Mouse (Mus musculus) brain, adult 2 months (tissue): Measurements from ENCODE around the gene Olfr593.
"Not testable (repeated sequence)": the region's sequence is repeated elsewhere in the genome, so short reads cannot be mapped to it uniquely, and the experiment has no call there.

Source experiments
- DNase-seq: peaks from one replicate; pipeline ENCODE4 v3.0.0; 2011; ENCODE audit warnings: low read depth, low spot score

Gene Olfr593

DNA sequence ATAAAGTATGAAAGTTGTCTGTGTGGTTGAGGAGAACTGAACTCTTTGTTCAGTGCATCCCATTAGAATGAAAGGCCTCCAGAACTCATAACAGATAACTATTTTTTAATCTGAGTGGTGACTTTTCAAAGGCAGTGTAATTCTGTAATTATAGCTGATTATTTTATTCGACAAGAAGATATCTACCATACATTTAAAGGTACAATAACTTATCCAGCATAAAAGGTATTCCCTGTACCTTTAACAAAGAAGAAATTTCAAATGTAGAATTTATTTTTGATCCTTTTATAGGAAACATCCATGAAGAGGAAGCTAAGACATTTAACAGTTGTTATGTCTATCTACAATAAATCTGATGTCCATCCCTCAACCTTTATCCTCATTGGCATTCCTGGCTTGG, at the start of gene Olfr593:
Gene Olfr593, plus strand, starts transcription at position 301 of the 400 bp plus-strand sequence.
- no peak for DNase-seq

DNA sequence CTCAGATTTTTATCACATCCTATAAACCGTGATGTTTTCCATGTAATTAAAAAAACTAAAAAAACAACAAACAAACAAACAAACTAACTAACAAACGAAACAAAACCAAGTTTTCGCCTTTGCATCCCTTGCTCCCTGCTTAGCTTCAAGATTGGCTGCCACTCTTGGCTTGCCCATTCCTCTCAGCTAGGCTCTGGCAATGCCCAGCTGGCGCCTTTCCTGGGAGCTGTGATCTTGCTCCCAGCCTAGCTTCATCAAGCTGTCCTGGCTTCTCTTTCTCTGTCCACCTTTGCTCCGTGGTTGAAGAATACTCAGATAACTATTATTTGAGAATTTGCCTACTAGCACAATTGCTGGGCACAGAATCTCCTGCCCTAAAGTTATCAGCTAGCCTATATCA, 42.0 kb upstream of the Olfr593 start:
- DNase-seq = no peak

DNA sequence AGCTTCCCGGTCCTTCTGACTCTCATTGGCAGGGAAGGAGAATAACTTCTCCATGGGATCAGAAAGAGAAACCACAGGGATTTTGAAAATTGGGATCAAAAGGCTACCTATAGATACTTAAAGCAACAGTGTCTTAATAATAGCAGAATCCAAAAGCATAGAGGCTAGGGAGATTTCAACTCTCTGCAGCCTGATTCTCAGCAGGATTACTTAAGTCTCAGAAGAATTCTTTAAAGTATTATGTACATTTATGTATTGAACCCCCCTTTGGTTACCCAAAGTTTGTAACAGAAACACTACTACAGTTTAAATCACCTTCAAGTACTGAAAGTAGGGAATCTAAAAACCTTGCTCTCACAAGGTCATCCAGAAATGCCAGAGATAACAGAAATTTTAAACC, 33.4 kb upstream of the Olfr593 start, which contains the start of gene Olfr591:
Gene Olfr591, minus strand, starts transcription at position 101 of the 400 bp plus-strand sequence.
- DNase-seq = no peak

DNA sequence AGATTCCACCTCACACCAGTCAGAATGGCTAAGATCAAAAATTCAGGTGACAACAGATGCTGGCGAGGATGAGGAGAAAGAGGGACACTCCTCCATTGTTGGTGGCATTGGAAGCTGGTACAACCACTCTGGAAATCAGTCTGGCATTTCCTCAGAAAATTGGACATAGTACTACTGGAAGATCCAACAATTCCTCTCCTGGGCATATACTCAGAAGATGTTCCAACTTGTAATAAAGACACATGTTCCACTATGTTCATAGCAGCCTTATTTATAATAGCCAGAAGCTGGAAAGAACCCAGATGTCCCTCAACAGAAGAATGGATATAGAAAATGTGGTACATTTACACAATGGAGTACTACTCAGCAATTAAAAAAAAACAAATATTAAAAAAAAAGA, 27.2 kb upstream of the Olfr593 start, which contains the start of gene Olfr592:
Gene Olfr592, plus strand, starts transcription at position 301 of the 400 bp plus-strand sequence.
- not testable (repeated sequence) for DNase-seq

DNA sequence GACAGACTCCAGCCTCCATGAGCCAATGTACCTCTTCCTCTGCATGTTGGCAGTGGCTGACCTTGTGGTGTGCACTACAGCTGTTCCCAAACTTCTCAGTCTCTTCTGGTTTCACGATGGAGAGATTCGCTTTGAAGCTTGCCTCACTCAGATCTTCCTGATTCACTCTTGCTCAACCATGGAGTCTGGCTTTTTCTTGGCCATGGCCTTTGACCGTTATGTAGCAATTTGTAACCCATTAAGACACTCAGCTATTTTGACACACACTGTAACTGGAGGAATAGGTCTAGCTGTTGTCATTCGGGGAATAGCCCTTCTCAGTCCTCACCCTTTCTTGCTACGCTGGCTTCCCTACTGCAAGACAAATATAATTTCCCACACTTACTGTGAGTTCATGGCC, 388 bp downstream of the Olfr593 start:
- DNase-seq = not testable (repeated sequence)

- no peak for DNase-seq
Measured at GRCm38 (mm10) chr7:103216696-103217095, 5.0 kb downstream of the Olfr593 start, which contains the start of gene Olfr594. TSS of gene Olfr594 (plus strand) at chr7:103216996.

DNA sequence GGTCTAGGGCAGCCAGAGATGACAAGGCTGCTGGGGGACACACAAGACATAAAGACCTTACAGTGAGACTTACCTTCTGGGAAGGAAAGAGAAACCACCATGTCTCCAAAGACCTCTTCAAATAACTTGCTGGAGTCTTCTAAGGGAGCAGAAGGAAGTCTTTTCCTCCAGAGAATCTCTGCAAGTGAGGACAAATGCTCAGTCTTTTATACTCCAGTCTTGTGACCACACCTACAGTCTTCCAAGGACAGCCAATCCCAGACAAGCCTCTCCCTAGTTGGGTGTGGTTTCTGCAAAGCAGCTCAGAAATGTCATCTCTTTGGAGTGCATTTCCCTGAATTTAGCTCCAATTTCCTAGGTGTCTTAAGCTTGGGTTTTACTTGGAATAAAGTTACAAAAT, 40.7 kb downstream of the Olfr593 start, which contains the start of gene Usp17ld:
Gene Usp17ld, minus strand, starts transcription at position 101 of the 400 bp plus-strand sequence.
- not testable (repeated sequence) for DNase-seq
